Mouse (Mus musculus): ENCODE data around the gene Ankrd54. TPM values are rescaled to one million over a fixed set of nuclear protein-coding genes. Genes with fewer than 3 reads are reported as not detected.
"Not testable (repeated sequence)": the region's sequence is repeated elsewhere in the genome, so short reads cannot be mapped to it uniquely, and the experiment has no call there.

The Ankrd54 gene
- total RNA-seq, 2 experiments from 2014 or later: 7.4 to 7.5 TPM

GRCm38 (mm10) chr15:79050160-79050845, 12.4 kb downstream of the Ankrd54 start:
- no peak for DNase-seq (ENCODE audit: low spot score)
- intact Hi-C loops (cut with DNase I): no loop called here

GRCm38 (mm10) chr15:79048186-79048585, 14.5 kb downstream of the Ankrd54 start:
- DNase-seq (ENCODE audit: low spot score): no peak
- intact Hi-C loops (cut with DNase I): no loop called here

- intact Hi-C loops (cut with DNase I): no loop called here
Measured at GRCm38 (mm10) chr15:79044837-79045236, 17.9 kb downstream of the Ankrd54 start.

GRCm38 (mm10) chr15:79042721-79043491, 19.8 kb downstream of the Ankrd54 start:
- DNase-seq (ENCODE audit: low spot score): no peak
- intact Hi-C loops (cut with DNase I): no loop called here

More at GRCm38 (mm10) chr15:79044837-79045236, 17.9 kb downstream of the Ankrd54 start:
- DNase-seq (ENCODE audit: low spot score): no peak

GRCm38 (mm10) chr15:79041585-79041984, 21.1 kb downstream of the Ankrd54 start, which contains the start of gene Galr3:
Galr3 (plus strand) TSS chr15:79041885.
- intact Hi-C loops (cut with DNase I): no loop called here

GRCm38 (mm10) chr15:79040501-79041416, 21.9 kb downstream of the Ankrd54 start:
- no peak for DNase-seq (ENCODE audit: low spot score)
- intact Hi-C loops (cut with DNase I): no loop called here

More at GRCm38 (mm10) chr15:79041585-79041984, 21.1 kb downstream of the Ankrd54 start, which contains the start of gene Galr3:
- no peak for DNase-seq (ENCODE audit: low spot score)

GRCm38 (mm10) chr15:79038853-79039252, 23.8 kb downstream of the Ankrd54 start:
- intact Hi-C loops (cut with DNase I): no loop called here
- DNase-seq (ENCODE audit: low spot score): peak; percentile 40

- intact Hi-C loops (cut with DNase I): no loop called here
- no peak for DNase-seq (ENCODE audit: low spot score)
Measured at GRCm38 (mm10) chr15:79038331-79038730, 24.4 kb downstream of the Ankrd54 start.

- intact Hi-C loops (cut with DNase I): loop anchor here (1.0 to 2.0 kb wide), 3 partner anchors 33 to 110 kb away; partner anchors contain the start of genes 1700088E04Rik and Polr2f
- no peak for DNase-seq (ENCODE audit: low spot score)
Measured at GRCm38 (mm10) chr15:79037913-79038328, 24.8 kb downstream of the Ankrd54 start.

GRCm38 (mm10) chr15:79031908-79032307, 30.8 kb downstream of the Ankrd54 start:
- intact Hi-C loops (cut with DNase I); DNase-seq (ENCODE audit: low spot score): not testable (repeated sequence)

GRCm38 (mm10) chr15:79030551-79031435, 31.9 kb downstream of the Ankrd54 start:
- intact Hi-C loops (cut with DNase I): no loop called here
- peak; percentile 89 for DNase-seq (ENCODE audit: low spot score)

- DNase-seq (ENCODE audit: low spot score): no peak
- intact Hi-C loops (cut with DNase I): loop anchor here (2.0 kb wide), 1 partner anchor 47 kb away; no protein-coding TSS in a partner anchor
Measured at GRCm38 (mm10) chr15:79029519-79030241, 33.0 kb downstream of the Ankrd54 start.

- intact Hi-C loops (cut with DNase I): loop anchor here (2.0 kb wide), 1 partner anchor 46 kb away; no protein-coding TSS in a partner anchor
- DNase-seq (ENCODE audit: low spot score): no peak
Measured at GRCm38 (mm10) chr15:79028823-79029484, 33.7 kb downstream of the Ankrd54 start.

- peak; percentile 90 for DNase-seq (ENCODE audit: low spot score)
- intact Hi-C loops (cut with DNase I): loop anchor here (2.0 kb wide), 1 partner anchor 45 kb away; no protein-coding TSS in a partner anchor
Measured at GRCm38 (mm10) chr15:79028237-79028738, 34.4 kb downstream of the Ankrd54 start, which contains the start of gene H1f0. H1f0 (plus strand) TSS chr15:79028450.

GRCm38 (mm10) chr15:79027291-79028205, 35.1 kb downstream of the Ankrd54 start:
- peak; percentile 23 for DNase-seq (ENCODE audit: low spot score)

More at GRCm38 (mm10) chr15:79027291-79028205, 35.1 kb downstream of the Ankrd54 start:
- intact Hi-C loops (cut with DNase I): loop anchor here (2.0 kb wide), 1 partner anchor 45 kb away; no protein-coding TSS in a partner anchor
